Mouse (Mus musculus): ENCODE measurements around the gene Macf1. TPM values are rescaled to one million over a fixed set of nuclear protein-coding genes. Genes with fewer than 3 reads are reported as not detected.

Macf1 gene
- total RNA-seq, 2 experiments from 2014 or later: 194 to 241 TPM

GRCm38 (mm10) chr4:123605948-123606347 lies 78.2 kb downstream of the Macf1 start:
- DNase-seq (ENCODE audit: extremely low spot score in 1 of 2, low spot score in 1 of 2): no peak

- DNase-seq (ENCODE audit: extremely low spot score in 1 of 2, low spot score in 1 of 2): no peak
These were observed 78.9 kb downstream of the Macf1 start for GRCm38 (mm10) chr4:123605309-123605708.

- no peak for DNase-seq (ENCODE audit: extremely low spot score in 1 of 2, low spot score in 1 of 2)
These were observed 81.4 kb downstream of the Macf1 start for GRCm38 (mm10) chr4:123602700-123603261.

GRCm38 (mm10) chr4:123601036-123601435 lies 83.1 kb downstream of the Macf1 start:
- no peak for DNase-seq (ENCODE audit: extremely low spot score in 1 of 2, low spot score in 1 of 2)

GRCm38 (mm10) chr4:123598519-123599228 lies 85.5 kb downstream of the Macf1 start:
- no peak for DNase-seq (ENCODE audit: extremely low spot score in 1 of 2, low spot score in 1 of 2)

- no peak for DNase-seq (ENCODE audit: extremely low spot score in 1 of 2, low spot score in 1 of 2)
These were observed 89.8 kb downstream of the Macf1 start for GRCm38 (mm10) chr4:123594381-123594806.

- DNase-seq (ENCODE audit: extremely low spot score in 1 of 2, low spot score in 1 of 2): no peak
These were observed 90.5 kb downstream of the Macf1 start for GRCm38 (mm10) chr4:123593664-123594063.

- no peak for DNase-seq (ENCODE audit: extremely low spot score in 1 of 2, low spot score in 1 of 2)
These were observed 92.1 kb downstream of the Macf1 start for GRCm38 (mm10) chr4:123592046-123592445.

- no peak for DNase-seq (ENCODE audit: extremely low spot score in 1 of 2, low spot score in 1 of 2)
These were observed 93.0 kb downstream of the Macf1 start for GRCm38 (mm10) chr4:123591026-123591635.

- DNase-seq (ENCODE audit: extremely low spot score in 1 of 2, low spot score in 1 of 2): no peak
These were observed 94.7 kb downstream of the Macf1 start for GRCm38 (mm10) chr4:123589496-123589895.

GRCm38 (mm10) chr4:123588353-123589301 lies 95.5 kb downstream of the Macf1 start:
- no peak for DNase-seq (ENCODE audit: extremely low spot score in 1 of 2, low spot score in 1 of 2)

GRCm38 (mm10) chr4:123587616-123588015 lies 96.5 kb downstream of the Macf1 start:
- no peak for DNase-seq (ENCODE audit: extremely low spot score in 1 of 2, low spot score in 1 of 2)

GRCm38 (mm10) chr4:123584720-123585093 lies 99.5 kb downstream of the Macf1 start:
- no peak for DNase-seq (ENCODE audit: extremely low spot score in 1 of 2, low spot score in 1 of 2)

- no peak for DNase-seq (ENCODE audit: extremely low spot score in 1 of 2, low spot score in 1 of 2)
These were observed 100.0 kb downstream of the Macf1 start for GRCm38 (mm10) chr4:123584084-123584719.

GRCm38 (mm10) chr4:123577469-123578088 lies 106.6 kb downstream of the Macf1 start:
- DNase-seq (ENCODE audit: extremely low spot score in 1 of 2, low spot score in 1 of 2): no peak

- DNase-seq (ENCODE audit: extremely low spot score in 1 of 2, low spot score in 1 of 2): no peak
These were observed 111.5 kb downstream of the Macf1 start for GRCm38 (mm10) chr4:123572434-123573336.

GRCm38 (mm10) chr4:123571869-123572268 lies 112.3 kb downstream of the Macf1 start:
- DNase-seq (ENCODE audit: extremely low spot score in 1 of 2, low spot score in 1 of 2): no peak

- no peak for DNase-seq (ENCODE audit: extremely low spot score in 1 of 2, low spot score in 1 of 2)
These were observed 118.8 kb downstream of the Macf1 start for GRCm38 (mm10) chr4:123565291-123565861.

Measured in layer of hippocampus, postnatal 25 days (tissue).